Mouse (Mus musculus): ENCODE measurements around the gene Rgl3. TPM values are rescaled to one million over a fixed set of nuclear protein-coding genes. Genes with fewer than 3 reads are reported as not detected.

Rgl3 gene
- polyA plus RNA-seq (2012; rRNA removed) = 19.5 and 21.6 TPM in 2 replicates

GRCm38 (mm10) chr9:21989230-21990110, at the start of gene Rgl3:
TSS of gene Rgl3 (minus strand) at chr9:21989446.

GRCm38 (mm10) chr9:22002194-22003162, 13.2 kb upstream of the Rgl3 start, which contains the start of the genes Ccdc151 and Prkcsh:
TSS of gene Ccdc151 (minus strand) at chr9:22002634.
TSS of gene Prkcsh (plus strand) at chr9:22002806.

GRCm38 (mm10) chr9:21963417-21963816, 25.8 kb downstream of the Rgl3 start, which contains the start of gene Epor:
TSS of gene Epor (minus strand) at chr9:21963506.

GRCm38 (mm10) chr9:21955570-21956281, 33.5 kb downstream of the Rgl3 start, which contains the start of gene Swsap1:
TSS of gene Swsap1 (plus strand) at chr9:21955755.

GRCm38 (mm10) chr9:21936692-21937570, 52.3 kb downstream of the Rgl3 start, which contains the start of gene Plppr2:
TSS of gene Plppr2 (plus strand) at chr9:21937033.

GRCm38 (mm10) chr9:21927208-21927753, 62.0 kb downstream of the Rgl3 start, which contains the start of the genes Ccdc159 and Tmem205:
TSS of gene Ccdc159 (plus strand) at chr9:21927471.
TSS of gene Tmem205 (minus strand) at chr9:21927556.

Other genes starting within 250 kb of the Rgl3 start
- gene Spc24, start 229.1 kb downstream of the Rgl3 start, polyA plus RNA-seq (2012; rRNA removed) = 16.7 and 19.3 TPM in 2 replicates
- 70.7 and 71.0 TPM in 2 replicates for gene Kank2, start 190.7 kb downstream of the Rgl3 start, polyA plus RNA-seq (2012; rRNA removed)
- 3.7 TPM in 2 replicates for gene Angptl8, start 153.9 kb downstream of the Rgl3 start, polyA plus RNA-seq (2012; rRNA removed)
- gene Dock6, start 136.8 kb downstream of the Rgl3 start, polyA plus RNA-seq (2012; rRNA removed) = 98.9 and 106 TPM in 2 replicates
- 231 and 273 TPM in 2 replicates for gene Rab3d, start 71.3 kb downstream of the Rgl3 start, polyA plus RNA-seq (2012; rRNA removed)
- 3.5 and 4.3 TPM in 2 replicates for gene Ccdc159, start 62.0 kb downstream of the Rgl3 start, polyA plus RNA-seq (2012; rRNA removed)
- gene Tmem205, start 61.9 kb downstream of the Rgl3 start, polyA plus RNA-seq (2012; rRNA removed) = 140 and 146 TPM in 2 replicates
- 14.2 and 16.6 TPM in 2 replicates for gene Plppr2, start 52.4 kb downstream of the Rgl3 start, polyA plus RNA-seq (2012; rRNA removed)
- gene Swsap1, start 33.7 kb downstream of the Rgl3 start, polyA plus RNA-seq (2012; rRNA removed) = 10.7 and 11.4 TPM in 2 replicates
- 2.7 and 3.2 TPM in 2 replicates for gene Epor, start 25.9 kb downstream of the Rgl3 start, polyA plus RNA-seq (2012; rRNA removed)
- gene Ccdc151, start 13.2 kb upstream of the Rgl3 start, polyA plus RNA-seq (2012; rRNA removed) = 0.09 and 0.17 TPM in 2 replicates
- 93.8 and 123 TPM in 2 replicates for gene Prkcsh, start 13.4 kb upstream of the Rgl3 start, polyA plus RNA-seq (2012; rRNA removed)
- gene Elavl3, start 62.6 kb upstream of the Rgl3 start, polyA plus RNA-seq (2012; rRNA removed) = 1.0 and 1.1 TPM in 2 replicates
- not detected in 2 replicates for gene Gm49318, start 81.8 kb upstream of the Rgl3 start, polyA plus RNA-seq (2012; rRNA removed)
- gene Zfp653, start 81.9 kb upstream of the Rgl3 start, polyA plus RNA-seq (2012; rRNA removed) = 15.4 and 17.0 TPM in 2 replicates
- gene Ecsit, start 96.0 kb upstream of the Rgl3 start, polyA plus RNA-seq (2012; rRNA removed) = 36.5 and 42.9 TPM in 2 replicates
- 1,015 and 1,314 TPM in 2 replicates for gene Cnn1, start 109.8 kb upstream of the Rgl3 start, polyA plus RNA-seq (2012; rRNA removed)
- 153 and 199 TPM in 2 replicates for gene Elof1, start 127.7 kb upstream of the Rgl3 start, polyA plus RNA-seq (2012; rRNA removed)
- gene Acp5, start 146.3 kb upstream of the Rgl3 start, polyA plus RNA-seq (2012; rRNA removed) = 443 and 452 TPM in 2 replicates
- gene Pigyl, start 167.4 kb upstream of the Rgl3 start, polyA plus RNA-seq (2012; rRNA removed) = 46.7 and 79.5 TPM in 2 replicates
- not detected in 2 replicates for gene Zfp872, start 198.6 kb upstream of the Rgl3 start, polyA plus RNA-seq (2012; rRNA removed)
- 11.6 and 18.9 TPM in 2 replicates for gene Zfp809, start 236.3 kb upstream of the Rgl3 start, polyA plus RNA-seq (2012; rRNA removed)

Measured in colon, adult 2 months (tissue).